8 mouse cellular contexts compared by ENCODE assay signal in the genomic region with DNA sequence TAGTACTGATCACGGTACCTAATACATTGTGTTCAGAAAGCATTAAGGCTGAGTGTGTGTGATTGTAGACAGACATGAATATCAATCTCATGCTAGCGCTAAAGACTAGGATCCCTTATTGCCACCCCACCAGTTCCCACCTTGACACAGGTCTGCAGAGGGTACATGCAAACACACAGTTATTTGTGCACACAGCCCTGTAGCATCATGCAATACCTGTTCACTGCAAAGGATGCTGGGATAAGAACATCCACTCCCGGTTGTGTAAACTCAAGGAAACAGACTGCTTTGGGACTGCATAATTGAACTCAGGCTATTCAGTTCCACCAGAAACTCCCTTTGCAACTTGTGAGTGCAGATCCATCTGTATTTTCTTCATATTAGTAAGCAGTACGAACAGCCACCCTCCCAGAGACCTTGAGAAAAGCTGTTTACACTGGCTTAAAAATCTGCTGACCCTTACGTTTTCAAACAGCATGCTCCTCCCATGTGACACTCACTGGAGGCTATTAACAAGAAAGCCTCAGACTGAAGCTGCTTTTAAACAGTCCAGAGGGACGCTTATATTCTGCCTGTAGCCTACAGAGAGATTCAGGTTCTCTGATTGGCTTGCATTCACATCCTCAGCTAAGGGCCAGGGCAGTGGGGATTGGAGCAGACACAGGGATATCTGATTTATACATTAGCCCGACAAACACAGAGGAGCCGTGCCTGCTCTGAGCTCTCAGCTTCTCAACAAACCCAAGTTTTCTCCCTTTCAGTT. TPM values are rescaled to one million over a fixed set of nuclear protein-coding genes. Genes with fewer than 3 reads are reported as not detected.
A peak's percentile ranks its signal among the peaks of the same experiment; 100 is the strongest.
DNase-seq lines count a peak whose midpoint lies in the region; ATAC-seq lines count a peak whose summit lies in the region.

No protein-coding gene starts in this region.

- H3K27ac ChIP-seq in neural tube, embryonic 12.5 days = peak overlapping the region; percentile 33

- ATAC-seq in neural tube, embryonic 12.5 days (ENCODE audit: low FRiP score, low read depth) = peak; percentile 87
- ATAC-seq in granulocyte monocyte progenitor cell, adult 5-6 weeks (replicated peaks; ENCODE audit: poor library complexity, severe bottlenecking) = no peak

- no peak overlapping the region for H3K4me3 ChIP-seq in neural tube, embryonic 12.5 days

- H3K4me2 ChIP-seq in neural tube, embryonic 12.5 days (replicated peaks) = peak overlapping the region; percentile 43

- H3K36me3 ChIP-seq in neural tube, embryonic 12.5 days = no peaks in the 10 kb centered on the region

- peaks cover 17% of the 10 kb centered on the region for H3K4me1 ChIP-seq in neural tube, embryonic 12.5 days

- 40% methylated on average over 8 of the region's 8 CpGs for WGBS in neural tube, embryonic 12.5 days

- H3K9ac ChIP-seq in neural tube, embryonic 12.5 days = no peak overlapping the region

- peak; percentile 75 for DNase-seq in adrenal gland, adult 2 months
- no peak for DNase-seq in adrenal gland, adult 8-10 months
- DNase-seq in right cerebral cortex, adult 2 months (ENCODE audit: low spot score in 2 of 2) = peak; percentile 21 to 46
- DNase-seq in right cerebral cortex, postnatal 36 days (ENCODE audit: low spot score in 2 of 2) = no peak
- DNase-seq in kidney, adult 8-10 months = peak; percentile 28 to 55
- DNase-seq in right cerebral cortex, postnatal 4 days = no peak

- no peaks in the 10 kb centered on the region for H3K27me3 ChIP-seq in neural tube, embryonic 12.5 days (replicated peaks)

- H3K9me3 ChIP-seq in neural tube, embryonic 12.5 days = no peaks in the 10 kb centered on the region

RNA-seq across cellular contexts. Expression of gene Ankrd55, which starts 42.8 kb away (rescaled TPM):
- 10 to 100 TPM in 1 of 2 experiments, 1 to 10 TPM in 1; 1.5 to 14.0 TPM for total RNA-seq in adrenal gland, adult 2 months (2021)
- polyA plus RNA-seq in adrenal gland, adult 2 months (2012; rRNA removed) = 1.9 and 4.2 TPM in 2 replicates
- total RNA-seq in adrenal gland, adult 8-10 months (2022) = 1 to 10 TPM; 2.0 to 4.1 (median 2.9) TPM
- 3.5 and 3.8 TPM in 2 replicates for polyA plus RNA-seq in neural tube, embryonic 12.5 days (2016; fragmentation: Nextera tagmentation; extraction: Ambion mirVana)
- 0.67 TPM in 1 of 2 replicates, not detected in the other for total RNA-seq in granulocyte monocyte progenitor cell, adult 5-6 weeks (2014; fragmentation: Nextera tagmentation)
- not detected in 2 replicates for total RNA-seq in granulocyte monocyte progenitor cell, adult 5-6 weeks (2017)

Comparison
In these comparisons a context has a peak if more than half of its experiments do, and no peak if none do; other contexts are left out.
1. DNase-seq: peak in adrenal gland, adult 2 months (single experiment), right cerebral cortex, adult 2 months (2 of 2) and kidney, adult 8-10 months (2 of 2); none in adrenal gland, adult 8-10 months (single experiment), right cerebral cortex, postnatal 36 days (0 of 2) and right cerebral cortex, postnatal 4 days (single experiment).